Mouse (Mus musculus) T-cell, adult 2 months (primary cell): Measurements from ENCODE around the gene Serpina3c.

ENCODE experiments used
- DNase-seq: peaks from one replicate; pipeline ENCODE4 v3.0.0; 2022; ENCODE audit warnings: low spot score

Serpina3c gene

GRCm38 (mm10) chr12:104153656-104154055 is at the start of gene Serpina3c:
Gene Serpina3c, minus strand, starts transcription at chr12:104153870.
- no peak for DNase-seq

DNA sequence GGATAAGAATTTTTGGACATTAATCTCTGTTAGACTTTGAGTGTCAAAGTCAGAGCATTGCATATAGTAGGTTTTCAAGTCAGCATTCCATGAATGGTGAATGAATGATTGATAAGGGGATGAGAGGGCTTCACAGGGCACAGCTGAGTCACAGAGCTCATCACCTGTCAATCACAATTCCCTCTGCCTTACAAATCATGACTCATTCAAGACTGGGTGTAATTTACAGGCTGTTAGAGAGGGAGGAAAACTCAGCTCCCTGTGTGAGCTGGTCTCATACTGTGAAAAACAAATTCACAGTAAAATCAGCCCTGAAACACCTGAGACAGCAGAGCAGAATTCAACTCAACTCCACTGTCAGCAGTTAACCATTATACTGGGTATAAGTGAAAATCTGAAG is 37.2 kb upstream of the Serpina3c start:
- no peak for DNase-seq

- DNase-seq: no peak
Observed at GRCm38 (mm10) chr12:104189246-104189645, 35.6 kb upstream of the Serpina3c start.

DNA sequence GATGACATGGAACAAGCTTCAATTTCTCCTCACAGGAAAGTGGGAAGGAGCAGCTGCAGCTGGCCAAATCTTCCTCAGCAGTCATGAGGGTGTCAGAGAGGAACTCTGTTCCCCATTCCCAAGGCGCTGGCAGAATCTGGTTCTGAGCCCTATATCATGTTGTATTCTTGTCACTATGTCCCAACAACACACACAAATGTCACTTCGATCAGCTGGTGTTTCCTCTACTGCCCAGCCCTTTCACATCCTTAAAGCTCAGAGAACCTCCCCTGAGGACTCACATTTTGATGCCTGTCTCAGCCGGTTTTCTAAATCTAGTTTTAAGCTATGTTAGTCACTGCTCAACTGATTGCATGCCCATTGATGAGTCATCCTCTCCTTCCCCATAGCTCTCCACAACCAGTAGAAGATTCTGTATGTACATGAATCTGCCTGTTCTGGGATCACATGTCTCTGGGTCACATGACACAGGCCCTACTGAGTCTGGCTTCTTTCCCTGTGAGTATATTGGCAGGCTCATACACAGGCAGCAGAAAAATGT is 32.4 kb upstream of the Serpina3c start:
- DNase-seq: no peak

DNA sequence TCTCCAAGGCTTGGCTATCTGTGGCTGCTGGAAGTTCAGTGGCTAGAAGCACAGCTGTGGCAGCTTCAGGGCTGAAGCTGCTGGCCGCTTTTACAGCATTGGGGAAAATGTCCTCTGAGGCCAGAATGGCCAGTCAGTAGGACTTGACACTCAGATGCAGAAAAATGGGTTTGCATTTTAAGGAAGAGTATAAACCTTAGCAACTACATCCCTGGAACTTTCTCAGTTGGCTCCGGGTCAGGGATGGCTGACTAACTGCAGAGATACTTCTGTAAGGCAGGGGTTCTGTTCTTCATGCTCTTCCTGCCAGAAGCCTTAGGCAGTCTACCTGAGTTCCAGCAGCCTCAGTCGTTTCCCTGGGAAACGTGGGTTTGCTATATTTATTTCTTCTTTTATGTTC is 31.4 kb upstream of the Serpina3c start:
- DNase-seq: no peak

DNA sequence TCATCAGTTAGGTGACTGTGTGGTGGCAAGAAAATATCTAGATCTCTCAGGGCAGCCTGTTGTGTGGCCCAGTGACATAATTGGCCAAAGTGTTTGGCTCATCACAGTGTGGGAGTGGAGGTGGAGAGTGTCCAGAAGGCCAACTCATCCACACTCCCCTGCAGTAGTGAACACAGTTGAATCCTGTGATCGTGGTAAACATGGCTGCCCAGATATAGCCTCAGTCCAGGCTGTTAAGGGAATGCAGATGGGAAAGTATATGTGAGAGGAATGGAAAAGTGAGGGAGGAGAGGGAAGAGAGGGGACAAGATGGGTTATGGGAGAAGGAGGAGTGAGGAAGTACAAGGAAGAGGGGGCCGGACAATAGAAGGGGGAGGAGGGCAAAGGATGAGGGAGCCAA is 25.3 kb upstream of the Serpina3c start:
- no peak for DNase-seq

DNA sequence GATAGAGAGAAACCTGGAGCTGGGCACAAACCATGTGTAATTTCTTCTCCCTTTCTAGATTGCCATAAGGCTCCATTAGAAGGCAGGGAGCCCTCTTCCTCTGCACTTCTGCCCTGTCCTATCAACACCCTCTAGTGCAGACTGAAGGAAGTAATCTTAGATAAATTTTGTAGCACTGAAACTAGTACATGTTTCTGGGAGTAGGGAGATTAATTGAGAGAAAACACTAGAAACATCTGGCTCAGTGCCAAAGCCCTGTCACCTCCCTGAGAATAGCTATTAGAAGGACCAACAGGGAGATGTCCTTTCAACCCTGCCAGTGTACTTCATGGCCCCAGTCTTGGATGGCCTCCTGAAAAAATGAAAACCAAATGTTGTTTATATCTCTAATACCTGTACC is 24.9 kb upstream of the Serpina3c start:
- no peak for DNase-seq

GRCm38 (mm10) chr12:104175636-104176035 is 22.0 kb upstream of the Serpina3c start:
- DNase-seq: no peak

DNA sequence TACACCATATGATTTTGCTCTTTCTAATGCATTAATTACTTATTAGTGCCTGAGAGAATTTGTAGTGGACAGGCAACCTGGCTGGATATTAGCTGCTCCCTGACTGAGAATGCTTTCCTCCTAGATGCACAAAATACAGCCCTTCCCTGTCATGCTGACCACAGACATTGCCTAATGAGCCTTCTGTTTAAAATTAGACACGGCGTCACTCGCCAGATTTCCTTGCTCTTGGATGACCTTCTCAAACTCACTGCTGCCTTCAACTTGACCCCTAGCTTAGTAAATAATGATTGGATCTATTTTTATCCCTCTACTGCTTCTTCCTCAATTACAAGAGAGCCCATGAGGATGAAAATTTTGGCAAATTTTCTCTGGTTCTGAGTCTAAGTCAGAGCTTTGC is 21.1 kb upstream of the Serpina3c start:
- no peak for DNase-seq

- no peak for DNase-seq
Observed at GRCm38 (mm10) chr12:104153041-104153645, 527 bp downstream of the Serpina3c start.

- DNase-seq: no peak
Observed at GRCm38 (mm10) chr12:104151989-104152388, 1.7 kb downstream of the Serpina3c start.

GRCm38 (mm10) chr12:104145571-104145970 is 8.1 kb downstream of the Serpina3c start:
- no peak for DNase-seq

- no peak for DNase-seq
Observed at GRCm38 (mm10) chr12:104143286-104143685, 10.4 kb downstream of the Serpina3c start.

DNA sequence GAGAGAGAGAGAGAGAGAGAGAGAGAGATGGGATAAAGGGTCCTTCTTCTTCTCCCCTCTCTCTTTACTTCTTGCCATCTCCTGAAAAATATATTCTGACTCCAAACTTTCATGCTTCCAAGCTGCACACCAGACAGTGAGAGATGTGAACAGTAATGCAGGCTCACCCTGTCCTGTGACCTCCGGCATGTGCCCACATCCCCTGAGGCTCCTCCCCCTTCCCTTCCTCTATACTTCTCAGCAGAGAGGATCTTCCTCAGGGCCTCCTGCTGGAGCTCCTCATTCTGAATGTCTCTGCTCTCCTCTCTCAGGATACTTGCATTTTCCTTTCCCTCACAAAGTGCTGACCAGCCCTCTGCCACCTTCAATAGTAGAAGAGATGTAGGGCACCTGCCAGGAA is 11.2 kb downstream of the Serpina3c start:
- no peak for DNase-seq

GRCm38 (mm10) chr12:104141506-104141905 is 12.2 kb downstream of the Serpina3c start:
- DNase-seq: no peak

DNA sequence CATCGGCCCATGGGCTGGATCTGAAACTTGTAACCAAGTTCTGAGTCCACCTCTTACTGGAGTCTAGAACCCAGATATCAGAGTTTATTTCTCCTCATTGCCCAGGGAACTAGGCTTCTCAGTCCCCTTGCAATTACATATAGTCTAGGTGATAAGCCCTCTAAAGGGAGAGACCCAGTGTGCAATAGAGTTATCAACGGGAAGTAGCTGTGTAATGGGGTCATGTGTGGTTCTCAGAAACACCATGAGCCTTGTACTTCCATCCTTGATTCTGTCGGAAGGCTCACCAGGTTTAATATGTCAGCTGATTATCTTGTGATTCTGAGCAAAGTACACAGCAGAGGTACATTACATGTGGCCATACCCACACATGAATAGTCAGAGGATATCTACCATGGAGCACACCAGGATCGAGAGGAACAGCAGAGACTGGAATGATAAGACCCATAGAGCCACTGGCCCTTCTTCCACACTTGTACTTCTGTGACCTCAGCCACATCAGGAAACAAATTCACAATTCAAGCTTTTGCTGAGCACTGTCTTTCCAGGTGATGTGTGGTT is 13.0 kb downstream of the Serpina3c start:
- DNase-seq: no peak

DNA sequence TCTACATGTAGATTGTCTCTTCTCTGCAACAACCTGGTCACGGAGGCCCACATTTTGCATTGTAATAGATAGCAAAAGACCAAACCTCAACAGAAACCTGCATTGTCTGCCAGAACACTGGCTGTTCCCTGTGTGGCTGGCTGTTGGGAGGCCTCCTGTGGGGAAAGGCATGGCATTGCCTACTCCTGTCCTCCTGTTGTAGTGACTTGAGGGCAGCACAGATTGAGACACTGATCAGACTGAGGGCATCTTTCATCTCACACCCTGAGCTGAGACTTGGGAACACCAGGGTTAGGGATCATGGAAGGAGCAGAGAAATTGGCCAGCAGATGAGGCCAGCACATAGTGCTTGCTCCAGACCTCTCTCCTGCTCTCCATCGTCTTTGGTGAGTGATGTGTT is 15.5 kb downstream of the Serpina3c start:
- no peak for DNase-seq

GRCm38 (mm10) chr12:104131041-104131440 is 22.6 kb downstream of the Serpina3c start:
- no peak for DNase-seq

DNA sequence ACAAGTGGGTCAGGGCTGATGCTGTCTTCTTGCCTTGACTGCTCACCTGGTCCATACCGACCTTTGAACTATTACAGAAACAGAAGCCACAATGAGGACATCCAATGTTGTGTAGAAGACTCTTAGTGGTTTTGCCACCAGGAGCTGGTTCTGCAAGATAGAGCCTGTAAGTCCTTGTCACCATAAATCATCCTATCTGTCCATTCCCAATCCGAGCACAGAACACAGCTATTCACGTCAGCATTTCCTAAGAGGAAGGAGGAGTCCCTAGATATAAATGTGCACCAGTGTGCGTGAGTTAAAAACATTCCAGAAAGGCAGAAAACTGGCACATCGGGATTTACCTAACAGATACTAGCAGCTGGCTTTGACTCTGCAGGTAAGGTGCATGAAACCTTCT is 26.0 kb downstream of the Serpina3c start, which contains the start of gene Serpina3b:
Gene Serpina3b, plus strand, starts transcription at position 301 of the 400 bp plus-strand sequence.
- no peak for DNase-seq

- no peak for DNase-seq
Observed at GRCm38 (mm10) chr12:104125021-104125560, 28.6 kb downstream of the Serpina3c start.

DNA sequence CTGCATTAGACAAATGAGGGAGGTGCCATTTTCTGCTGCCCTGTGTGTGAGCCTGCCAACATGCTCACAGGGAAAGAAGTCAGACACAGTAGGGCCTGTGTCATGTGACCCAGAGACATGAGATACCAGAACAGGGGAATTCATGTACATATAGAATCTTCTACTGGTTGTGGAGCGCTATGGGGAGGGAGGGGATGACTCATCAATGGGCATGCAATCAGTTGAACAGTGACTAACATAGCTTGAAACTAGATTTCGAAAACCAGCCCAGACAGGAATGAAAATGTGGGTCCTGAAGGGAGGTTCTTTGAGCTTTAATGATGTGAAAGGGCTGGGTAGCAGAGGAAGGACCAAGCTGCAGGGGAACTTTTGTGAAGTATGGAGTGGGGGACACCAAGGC is 29.7 kb downstream of the Serpina3c start:
- DNase-seq: no peak

DNA sequence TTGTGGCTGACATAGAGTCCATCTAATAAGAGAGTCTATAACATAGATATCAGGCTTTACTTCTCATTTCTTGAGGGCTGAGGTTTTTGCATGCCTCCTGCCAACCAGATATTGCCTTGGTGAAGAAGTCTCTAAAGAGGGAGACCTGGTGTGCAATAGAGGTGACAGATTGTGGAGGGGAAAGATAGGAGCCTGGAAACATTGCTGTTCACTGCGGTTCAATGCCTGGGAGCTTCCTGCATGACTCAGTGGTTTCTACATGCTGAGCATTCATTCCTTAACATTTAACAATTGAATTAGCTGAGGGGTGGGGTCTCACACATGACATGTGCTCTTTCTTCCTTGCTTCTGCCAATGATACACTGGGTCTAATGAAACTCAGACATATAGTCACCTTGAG is 30.6 kb downstream of the Serpina3c start:
- DNase-seq: no peak

DNA sequence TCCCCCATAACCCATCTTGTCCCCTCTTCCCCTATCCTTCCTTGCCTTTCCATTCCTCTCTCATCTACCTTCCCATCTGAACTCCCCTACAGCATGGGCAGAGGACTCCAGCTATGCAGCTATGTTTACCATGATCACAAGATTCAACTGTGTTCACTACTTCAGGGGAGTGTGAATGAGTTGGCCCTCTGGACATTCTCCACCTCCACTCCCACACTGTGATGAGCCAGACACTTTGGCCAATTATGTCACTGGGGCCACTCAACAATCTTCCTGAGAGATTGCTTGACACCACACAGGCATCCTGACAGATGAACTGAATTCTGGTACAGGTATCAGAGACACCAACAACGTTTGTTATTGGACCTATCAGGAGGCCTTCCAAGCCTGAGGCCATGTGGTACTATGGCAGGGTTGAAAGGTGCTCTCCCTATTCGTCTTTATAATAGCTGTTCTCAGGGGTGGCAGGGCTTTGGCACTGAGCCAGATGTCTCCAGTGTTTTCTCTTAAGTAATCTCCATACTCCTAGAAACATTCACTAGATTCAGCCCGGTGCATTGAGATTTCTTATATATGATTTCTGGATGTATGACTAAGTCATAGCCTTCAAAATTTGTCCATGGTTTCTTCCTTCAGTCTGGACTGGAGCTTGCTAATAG is 38.6 kb downstream of the Serpina3c start:
- DNase-seq: no peak
